Mouse (Mus musculus) liver, embryonic 14.5 days (tissue): Measurements from ENCODE around the gene Hdac4.

Source experiments
- CTCF ChIP-seq: IDR thresholded peaks from 2 replicates; pipeline ENCODE4 v1.5.1; 2016; ENCODE audit warnings: antibody characterized with exemption, low read depth, control low read depth
- EP300 ChIP-seq: IDR thresholded peaks from 2 replicates; pipeline ENCODE4 v1.6.1; 2016; ENCODE audit warnings: antibody characterized with exemption, low read depth

- no peak for TF ChIP-seq CTCF
- no peak for TF ChIP-seq EP300
Measured at GRCm38 (mm10) chr1:92006666-92007065, 188.8 kb downstream of the Hdac4 start.
